Mouse (Mus musculus) ES-Bruce4 (cell line): ENCODE measurements around the gene Pom121l2.

Experiments used
- CTCF ChIP-seq: IDR thresholded peaks from one replicate; pipeline ENCODE4 v1.8.1; 2011; ENCODE audit warnings: low read depth, low read length
- POLR2A ChIP-seq: IDR thresholded peaks from one replicate; pipeline ENCODE4 v1.8.1; 2011; ENCODE audit warnings: low read length; ENCODE audit not compliant: insufficient read depth

DNA sequence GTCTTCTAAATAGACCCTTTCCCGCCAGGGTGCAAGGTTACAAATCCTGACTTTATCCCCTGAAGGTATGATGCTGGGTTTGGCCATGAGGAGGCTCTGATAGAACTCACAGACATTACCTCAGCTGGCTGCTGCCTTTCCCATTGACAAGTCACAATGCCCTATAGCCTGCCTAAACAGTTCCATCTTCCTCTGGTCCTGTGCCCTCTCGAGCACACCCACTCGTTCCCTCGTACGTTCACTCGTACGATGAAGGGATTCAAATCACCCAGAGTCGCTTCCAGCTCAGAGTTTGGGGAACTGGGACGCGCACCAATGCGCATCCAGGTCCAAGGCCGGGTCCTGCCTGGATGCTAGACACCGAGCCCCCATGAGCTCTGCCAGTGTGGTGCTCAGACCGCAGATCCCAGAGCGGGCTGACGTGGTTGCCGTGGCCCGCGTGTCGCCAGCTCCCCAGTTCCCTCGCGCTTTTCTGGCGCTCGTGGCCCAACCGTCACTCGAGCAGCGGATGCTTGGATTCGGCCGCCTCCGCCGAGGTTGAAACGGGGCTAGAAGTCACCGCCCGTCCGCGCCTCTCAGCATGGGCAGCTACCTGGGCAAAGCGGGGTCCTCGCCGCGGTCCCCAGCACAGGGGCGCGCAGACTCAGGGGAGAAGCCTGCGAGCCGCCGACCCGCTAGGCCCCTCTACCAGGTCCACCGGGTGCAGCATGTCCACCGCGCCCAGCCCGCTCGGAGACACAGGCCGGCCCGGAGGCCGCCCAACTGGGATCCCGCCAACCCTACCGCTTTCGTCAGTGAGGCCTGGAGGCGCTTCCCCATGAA lies at the start of gene Pom121l2:
- no peak for TF ChIP-seq CTCF
- TF ChIP-seq POLR2A = no peak
